Mouse (Mus musculus) forebrain, embryonic 14.5 days (tissue): ENCODE measurements around the gene Rab3il1. TPM values are rescaled to one million over a fixed set of nuclear protein-coding genes. Genes with fewer than 3 reads are reported as not detected.

Source experiments
- ATAC-seq: fragments of 200-750 bp; cut with Nextera tagmentation; 2 replicates; pipeline ENCODE4 v1.8.0; 2017; ENCODE audit warnings: mild to moderate bottlenecking, moderate library complexity
- DNase-seq: peaks from one replicate; pipeline ENCODE4 v3.0.0-alpha.2; 2015; ENCODE audit warnings: low spot score
- H3K27ac ChIP-seq: fragments of 300-500 bp; sonication (generic); 2 replicates; pipeline ENCODE4 v1.5.1; 2014; ENCODE audit warnings: low read depth, mild to moderate bottlenecking, control low read depth, low read length, moderate library complexity
- H3K27me3 ChIP-seq: fragments of 300-500 bp; sonication (generic); replicated peaks from 2 replicates; pipeline ENCODE4 v1.6.1; 2014; ENCODE audit warnings: low read length, control low read depth, mixed read lengths; ENCODE audit not compliant: control insufficient read depth, insufficient read depth
- H3K36me3 ChIP-seq: fragments of 300-500 bp; sonication (generic); 2 replicates; pipeline ENCODE4 v1.6.1; 2014; ENCODE audit warnings: low read length, control low read depth; ENCODE audit not compliant: control insufficient read depth, insufficient read depth
- H3K4me1 ChIP-seq: fragments of 300-500 bp; sonication (generic); 2 replicates; pipeline ENCODE4 v1.6.1; 2014; ENCODE audit warnings: antibody characterized with exemption, low read length, control low read depth; ENCODE audit not compliant: control insufficient read depth, insufficient read depth
- H3K4me2 ChIP-seq: fragments of 300-500 bp; sonication (generic); 2 replicates; pipeline ENCODE4 v1.6.1; 2014; ENCODE audit warnings: mild to moderate bottlenecking, control low read depth, low read length
- H3K4me3 ChIP-seq: fragments of 300-500 bp; sonication (generic); 2 replicates; pipeline ENCODE4 v1.5.1; 2014; ENCODE audit warnings: low read depth, low read length, control low read depth
- H3K9ac ChIP-seq: fragments of 300-500 bp; sonication (generic); 2 replicates; pipeline ENCODE4 v1.6.1; 2014; ENCODE audit warnings: mild to moderate bottlenecking, low read length, control low read depth, moderate library complexity
- H3K9me3 ChIP-seq: fragments of 300-500 bp; sonication (generic); replicated peaks from 2 replicates; pipeline ENCODE4 v1.6.1; 2016; ENCODE audit warnings: low read length, control low read depth, mixed read lengths; ENCODE audit not compliant: control insufficient read depth
- WGBS: fragments of 180-500 bp; shearing (Covaris S2); extraction: QIAGEN DNeasy Blood & Tissue Kit; methylation state at CpG from one replicate; pipeline ENCODE4 v1.1.7; 2014; 5-methylcytosine and 5-hydroxymethylcytosine counted together
- polyA plus RNA-seq: library from polyadenylated mRNA; unstranded; fragments of >200 nt; fragmentation: Nextera tagmentation; extraction: Ambion mirVana; gene quantifications from 2 replicates; pipeline ENCODE4 v1.2.1, GENCODE M21; 2014

Rab3il1 gene
- polyA plus RNA-seq, 1 experiment from 2014 or later = 20.6 TPM

- H3K36me3 ChIP-seq = no peaks in the 10 kb centered on the region
Measured at GRCm38 (mm10) chr19:10016151-10016550, 14.7 kb downstream of the Rab3il1 start.

GRCm38 (mm10) chr19:10017637-10018526, 16.4 kb downstream of the Rab3il1 start:
- peak overlapping the region; percentile 21; the same call in 1 of the 2 replicates for H3K27ac ChIP-seq

More at GRCm38 (mm10) chr19:10016151-10016550, 14.7 kb downstream of the Rab3il1 start:
- ATAC-seq (no peak), DNase-seq (no peak)
- no peaks in the 10 kb centered on the region for H3K9me3 ChIP-seq
- H3K27me3 ChIP-seq = no peaks in the 10 kb centered on the region
- H3K27ac ChIP-seq = no peak overlapping the region
- H3K4me1 ChIP-seq = peaks cover 11% of the 10 kb centered on the region
- H3K4me3 ChIP-seq = no peak overlapping the region
- no peak overlapping the region for H3K4me2 ChIP-seq
- no peak overlapping the region for H3K9ac ChIP-seq
- WGBS = 95% methylated on average over 4 of the region's 4 CpGs

DNA sequence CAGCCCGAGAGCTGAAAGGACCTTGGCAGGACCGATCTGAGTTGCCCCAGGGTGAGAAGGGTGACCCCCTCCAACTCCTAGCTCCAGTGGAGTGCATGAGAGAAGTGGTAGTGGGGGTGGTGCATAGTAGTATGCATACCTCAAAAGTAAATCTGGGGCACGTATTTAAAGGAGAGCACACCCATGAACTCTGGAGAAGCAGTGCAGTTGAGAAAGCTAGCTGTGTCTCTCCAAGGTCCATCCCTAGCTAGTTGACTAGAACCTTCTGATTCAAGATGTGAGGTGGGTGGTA, 17.0 kb downstream of the Rab3il1 start:
- no peaks in the 10 kb centered on the region for H3K27me3 ChIP-seq
- H3K4me1 ChIP-seq = peaks cover 11% of the 10 kb centered on the region
- 8% methylated on average over 3 of the region's 3 CpGs for WGBS
- H3K36me3 ChIP-seq = no peaks in the 10 kb centered on the region
- H3K27ac ChIP-seq = no peak overlapping the region
- H3K9ac ChIP-seq = peak overlapping the region; percentile 66
- H3K4me2 ChIP-seq = peak overlapping the region; percentile 76
- peak overlapping the region; percentile 45 for H3K4me3 ChIP-seq
- ATAC-seq (no peak; the same call in 1 of the 2 replicates), DNase-seq (no peak)
- no peaks in the 10 kb centered on the region for H3K9me3 ChIP-seq

More at GRCm38 (mm10) chr19:10017637-10018526, 16.4 kb downstream of the Rab3il1 start:
- Histone ChIP-seq H3K4me1 (peaks cover 11% of the 10 kb centered on the region), H3K9ac (peak overlapping the region; percentile 66), H3K9me3 (no peaks in the 10 kb centered on the region), H3K36me3 (no peaks in the 10 kb centered on the region), H3K4me3 (peak overlapping the region; percentile 45), H3K27me3 (no peaks in the 10 kb centered on the region), H3K4me2 (peak overlapping the region; percentile 76)
- ATAC-seq (peak; percentile 97), DNase-seq (peak; percentile 90)
- WGBS = 5% methylated on average over 44 of the region's 44 CpGs

- no peaks in the 10 kb centered on the region for H3K36me3 ChIP-seq
- peaks cover 11% of the 10 kb centered on the region for H3K4me1 ChIP-seq
- ATAC-seq = no peak
- peak overlapping the region; percentile 76 for H3K4me2 ChIP-seq
- no peak overlapping the region for H3K4me3 ChIP-seq
- WGBS = 65% methylated on average over 4 of the region's 4 CpGs
- no peaks in the 10 kb centered on the region for H3K27me3 ChIP-seq
- H3K9me3 ChIP-seq = no peaks in the 10 kb centered on the region
- no peak for DNase-seq
- no peak overlapping the region for H3K9ac ChIP-seq
- H3K27ac ChIP-seq = no peak overlapping the region
Measured at GRCm38 (mm10) chr19:10019214-10019760, 17.8 kb downstream of the Rab3il1 start.

- Histone ChIP-seq H3K27ac (no peak overlapping the region), H3K9me3 (no peaks in the 10 kb centered on the region), H3K4me2 (no peak overlapping the region), H3K27me3 (no peaks in the 10 kb centered on the region), H3K36me3 (no peaks in the 10 kb centered on the region), H3K4me1 (peaks cover 20% of the 10 kb centered on the region), H3K4me3 (no peak overlapping the region), H3K9ac (no peak overlapping the region)
- no peak for DNase-seq
- WGBS = 89% methylated on average over 2 of the region's 2 CpGs
- no peak for ATAC-seq
Measured at GRCm38 (mm10) chr19:10021981-10022380, 20.5 kb downstream of the Rab3il1 start.

DNA sequence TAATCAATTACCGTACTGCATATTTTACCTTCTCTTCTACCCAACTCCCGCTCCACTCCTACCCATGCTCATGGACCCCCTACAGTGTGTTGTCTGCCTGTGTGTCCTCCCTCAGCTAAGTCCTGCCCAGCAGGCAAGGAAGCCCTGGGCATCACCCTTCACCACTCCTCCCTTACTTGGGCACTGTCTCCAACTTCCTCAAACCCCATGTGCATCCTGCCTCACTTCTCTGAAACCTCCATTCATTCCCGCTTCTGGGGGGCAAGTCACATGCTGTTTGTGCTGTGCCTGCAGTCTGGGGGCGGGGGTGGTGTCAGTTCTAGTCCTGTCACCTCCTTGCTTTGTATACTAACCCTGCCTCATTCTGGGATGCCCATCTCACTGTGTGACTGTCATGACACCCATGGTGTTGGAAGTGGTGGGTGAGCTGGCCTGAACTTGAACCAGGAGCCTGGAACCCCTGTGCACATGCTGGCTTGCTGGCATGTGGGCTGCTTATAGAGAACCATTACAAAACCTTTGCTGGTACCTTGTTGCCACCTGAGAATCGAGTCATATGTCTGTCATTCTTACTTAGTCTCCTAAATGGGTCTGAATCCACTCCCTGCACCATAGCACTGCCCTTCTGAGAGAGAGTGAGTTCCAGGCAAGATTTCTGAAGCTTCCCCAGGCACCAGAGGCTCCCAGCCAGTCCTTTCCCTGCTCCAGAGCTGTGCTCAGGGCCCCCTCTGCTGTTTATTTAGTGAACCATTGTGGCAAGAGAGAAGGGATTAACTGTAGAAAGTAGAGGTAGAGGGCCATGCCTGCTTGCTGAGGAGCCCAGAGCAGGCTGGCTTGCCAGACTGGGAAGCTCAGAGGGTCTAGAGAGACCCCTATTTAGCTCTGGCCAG, 21.2 kb downstream of the Rab3il1 start:
- no peak for ATAC-seq
- no peak overlapping the region for H3K4me2 ChIP-seq
- peaks cover 3% of the 10 kb centered on the region; the same call in 1 of the 2 replicates for H3K36me3 ChIP-seq
- no peaks in the 10 kb centered on the region for H3K27me3 ChIP-seq
- no peaks in the 10 kb centered on the region for H3K9me3 ChIP-seq
- no peak overlapping the region for H3K27ac ChIP-seq
- no peak overlapping the region for H3K4me3 ChIP-seq
- no peak overlapping the region for H3K9ac ChIP-seq
- 65% methylated on average over 5 of the region's 5 CpGs for WGBS
- peaks cover 20% of the 10 kb centered on the region for H3K4me1 ChIP-seq
- peak; percentile 55 for DNase-seq

GRCm38 (mm10) chr19:10023304-10023758, 21.9 kb downstream of the Rab3il1 start:
- H3K36me3 ChIP-seq = peaks cover 4% of the 10 kb centered on the region; the same call in 1 of the 2 replicates
- no peak for DNase-seq
- H3K4me3 ChIP-seq = no peak overlapping the region
- H3K27me3 ChIP-seq = no peaks in the 10 kb centered on the region
- no peak overlapping the region for H3K4me2 ChIP-seq
- H3K9ac ChIP-seq = no peak overlapping the region
- no peak overlapping the region for H3K27ac ChIP-seq
- peaks cover 18% of the 10 kb centered on the region; the same call in 1 of the 2 replicates for H3K4me1 ChIP-seq
- no peaks in the 10 kb centered on the region for H3K9me3 ChIP-seq
- WGBS = 67% methylated on average over 9 of the region's 9 CpGs
- no peak for ATAC-seq

DNA sequence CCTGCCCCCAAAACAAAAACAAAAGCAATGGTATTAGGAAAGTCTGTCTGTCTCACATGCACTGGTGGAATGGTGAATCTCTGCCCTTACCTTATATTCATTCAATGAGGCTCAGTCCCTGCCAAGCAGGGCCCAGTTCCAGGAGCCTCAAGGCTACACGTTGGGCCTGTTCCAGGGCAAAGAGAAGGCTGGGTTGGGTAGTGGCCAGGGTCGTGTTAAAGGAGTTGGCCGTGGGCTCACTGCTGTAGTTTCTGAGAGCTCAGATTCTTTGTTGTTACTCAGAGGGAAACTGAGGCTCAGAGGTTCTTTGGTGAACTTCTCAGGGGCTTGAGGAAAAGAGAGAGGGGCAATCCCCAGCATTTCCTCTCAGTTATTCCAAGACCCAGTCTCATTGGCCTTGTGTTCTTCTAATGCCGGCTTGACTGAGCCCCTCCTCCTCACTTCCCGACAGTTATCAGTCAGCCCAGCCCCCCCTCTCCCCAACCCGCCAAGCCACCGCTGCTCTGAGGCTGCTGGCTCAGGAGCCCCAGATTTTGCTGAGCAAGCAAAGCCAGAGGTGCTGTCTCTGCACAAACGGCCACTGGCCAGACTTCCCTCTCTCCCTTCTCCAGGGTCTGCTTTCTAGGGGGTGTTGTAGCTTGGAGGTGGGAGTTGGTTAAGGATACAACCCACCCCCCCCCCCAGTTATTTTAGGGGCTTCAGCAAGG, 23.9 kb downstream of the Rab3il1 start:
- Histone ChIP-seq H3K4me1 (peaks cover 9% of the 10 kb centered on the region; the same call in 1 of the 2 replicates), H3K4me3 (no peak overlapping the region), H3K27me3 (no peaks in the 10 kb centered on the region), H3K36me3 (peaks cover 4% of the 10 kb centered on the region; the same call in 1 of the 2 replicates), H3K9ac (no peak overlapping the region), H3K4me2 (peak overlapping the region; percentile 14; the same call in 1 of the 2 replicates), H3K27ac (peak overlapping the region; percentile 39; the same call in 1 of the 2 replicates), H3K9me3 (no peaks in the 10 kb centered on the region)
- peak; percentile 48 for ATAC-seq
- peak; percentile 70 for DNase-seq
- WGBS = 16% methylated on average over 8 of the region's 8 CpGs
